Mouse (Mus musculus): ENCODE results near the gene Icam4. TPM values are rescaled to one million over a fixed set of nuclear protein-coding genes. Genes with fewer than 3 reads are reported as not detected.
A peak's percentile ranks its signal among the peaks of the same experiment; 100 is the strongest.
"Not testable (repeated sequence)": the region's sequence is repeated elsewhere in the genome, so short reads cannot be mapped to it uniquely, and the experiment has no call there.

Gene Icam4
- polyA plus RNA-seq, 1 experiment from 2014 or later = 2.1 TPM

DNA sequence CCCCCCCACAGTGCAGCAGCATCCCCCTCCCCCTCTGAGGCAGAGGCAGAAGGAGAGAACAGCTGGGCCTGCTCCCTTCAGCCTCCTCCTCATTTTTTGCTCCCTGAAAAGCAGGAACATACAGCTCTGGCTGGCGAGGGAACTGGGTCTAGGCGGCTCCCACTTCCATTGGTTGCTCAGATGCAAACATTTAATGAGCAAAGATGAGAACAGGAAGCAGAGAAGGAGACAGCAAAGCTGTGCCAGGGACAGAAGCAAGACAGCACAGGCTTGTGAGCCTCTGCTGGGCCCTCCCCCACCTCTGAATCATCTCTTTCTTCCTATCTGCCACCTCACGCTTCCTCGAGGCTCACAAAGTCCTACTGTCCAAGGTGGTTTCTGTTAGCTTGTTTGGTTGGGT, 12.1 kb downstream of the Icam4 start:
- H3K4me2 ChIP-seq (replicated peaks) = no peak overlapping the region
- peaks cover 54% of the 10 kb centered on the region for H3K27me3 ChIP-seq
- H3K9me3 ChIP-seq (replicated peaks) = no peaks in the 10 kb centered on the region
- H3K4me3 ChIP-seq = no peak overlapping the region
- H3K27ac ChIP-seq = no peak overlapping the region
- no peak for ATAC-seq (ENCODE audit: low FRiP score)
- WGBS = 46% methylated on average over 4 of the region's 4 CpGs
- H3K4me1 ChIP-seq = peaks cover 15% of the 10 kb centered on the region
- no peak overlapping the region for H3K9ac ChIP-seq
- no peaks in the 10 kb centered on the region for H3K36me3 ChIP-seq

DNA sequence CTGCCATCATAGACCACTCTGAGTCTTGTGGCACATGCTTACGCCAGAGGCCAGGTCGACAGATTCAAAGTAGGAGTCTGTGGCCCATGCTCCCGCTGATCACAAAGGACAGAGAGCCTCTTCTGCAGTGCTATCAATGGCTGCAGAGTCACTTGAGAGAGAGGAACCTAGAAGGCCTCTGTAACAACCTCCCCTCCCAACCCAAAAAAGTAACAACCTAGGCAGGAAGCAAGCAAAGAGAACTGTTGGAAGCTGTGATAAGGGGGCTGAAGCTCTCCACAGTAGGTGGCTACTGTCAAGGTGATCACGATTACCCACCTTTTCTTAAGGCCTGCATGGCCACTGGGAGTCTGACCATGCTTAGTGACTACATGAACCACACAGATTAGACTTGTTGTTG, 14.4 kb downstream of the Icam4 start:
- 88% methylated on average over 4 of the region's 4 CpGs for WGBS
- Histone ChIP-seq H3K4me3 (no peak overlapping the region), H3K27me3 (peaks cover 31% of the 10 kb centered on the region), H3K36me3 (no peaks in the 10 kb centered on the region), H3K4me2 (replicated peaks) (no peak overlapping the region), H3K27ac (no peak overlapping the region), H3K9ac (no peak overlapping the region), H3K9me3 (replicated peaks) (no peaks in the 10 kb centered on the region), H3K4me1 (no peaks in the 10 kb centered on the region; the same call in 1 of the 2 replicates)
- ATAC-seq (ENCODE audit: low FRiP score) = no peak

GRCm38 (mm10) chr9:21044785-21045184, 15.6 kb downstream of the Icam4 start:
- H3K36me3 ChIP-seq; H3K4me2 ChIP-seq (replicated peaks); H3K4me3 ChIP-seq; H3K27ac ChIP-seq; ATAC-seq (ENCODE audit: low FRiP score); H3K9ac ChIP-seq; H3K9me3 ChIP-seq (replicated peaks); H3K4me1 ChIP-seq: not testable (repeated sequence)
- H3K27me3 ChIP-seq = peaks cover 19% of the 10 kb centered on the region
- 46% methylated on average over 1 of the region's 1 CpGs for WGBS

DNA sequence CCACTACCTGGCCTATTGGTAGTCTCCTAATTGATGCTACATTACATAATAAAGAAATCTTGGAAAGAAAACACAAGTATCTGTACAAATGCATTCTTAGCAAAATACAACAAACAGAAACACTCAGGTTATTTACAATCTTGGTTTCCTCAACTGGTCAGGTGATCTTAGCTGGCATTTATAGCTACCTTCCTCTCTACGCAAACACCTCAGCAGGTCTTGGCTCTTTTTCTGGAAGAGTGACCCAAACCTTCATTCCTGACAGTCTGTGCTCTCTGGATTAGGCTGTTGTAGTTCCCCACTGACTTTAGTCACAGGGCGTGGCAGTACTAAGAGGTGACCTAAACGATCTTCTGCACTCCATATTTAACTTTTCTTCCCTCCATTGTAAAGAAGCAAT, 16.1 kb downstream of the Icam4 start:
- Histone ChIP-seq H3K4me2 (replicated peaks) (no peak overlapping the region), H3K9ac (no peak overlapping the region), H3K9me3 (replicated peaks) (no peaks in the 10 kb centered on the region), H3K27me3 (peaks cover 15% of the 10 kb centered on the region), H3K27ac (no peak overlapping the region), H3K4me3 (no peak overlapping the region), H3K36me3 (no peaks in the 10 kb centered on the region), H3K4me1 (no peaks in the 10 kb centered on the region)
- ATAC-seq (ENCODE audit: low FRiP score) = no peak
- WGBS = 86% methylated on average over 3 of the region's 3 CpGs

- no peaks in the 10 kb centered on the region for H3K9me3 ChIP-seq (replicated peaks)
- no peak for ATAC-seq (ENCODE audit: low FRiP score)
- H3K4me3 ChIP-seq = no peak overlapping the region
- no peak overlapping the region for H3K4me2 ChIP-seq (replicated peaks)
- H3K4me1 ChIP-seq = no peaks in the 10 kb centered on the region
- H3K27me3 ChIP-seq = no peaks in the 10 kb centered on the region
- H3K9ac ChIP-seq = no peak overlapping the region
- WGBS = 77% methylated on average over 10 of the region's 10 CpGs
- H3K36me3 ChIP-seq = no peaks in the 10 kb centered on the region
- H3K27ac ChIP-seq = no peak overlapping the region
Observed at GRCm38 (mm10) chr9:21051578-21051977, 22.4 kb downstream of the Icam4 start.

- no peak for ATAC-seq (ENCODE audit: low FRiP score)
- H3K27me3 ChIP-seq = no peaks in the 10 kb centered on the region
- peaks cover 48% of the 10 kb centered on the region for H3K36me3 ChIP-seq
- H3K4me3 ChIP-seq = no peak overlapping the region
- no peak overlapping the region for H3K9ac ChIP-seq
- H3K27ac ChIP-seq = no peak overlapping the region
- H3K4me2 ChIP-seq (replicated peaks) = no peak overlapping the region
- no peaks in the 10 kb centered on the region for H3K9me3 ChIP-seq (replicated peaks)
- 84% methylated on average over 2 of the region's 2 CpGs for WGBS
- H3K4me1 ChIP-seq = no peaks in the 10 kb centered on the region
Observed at GRCm38 (mm10) chr9:21062928-21063327, 33.8 kb downstream of the Icam4 start.

GRCm38 (mm10) chr9:21067006-21067684, 38.0 kb downstream of the Icam4 start, which contains the start of gene Zglp1:
TSS of gene Zglp1 (minus strand) at chr9:21067093.
- WGBS = 88% methylated on average over 27 of the region's 27 CpGs
- no peak within 1 kb of the TSS for H3K4me2 ChIP-seq (replicated peaks)
- no peaks in the 10 kb centered on the region for H3K9me3 ChIP-seq (replicated peaks)
- no peak within 1 kb of the TSS for H3K4me3 ChIP-seq
- H3K27ac ChIP-seq = no peak within 1 kb of the TSS
- H3K4me1 ChIP-seq = peaks cover under 1% of the 10 kb centered on the region; the same call in 1 of the 2 replicates
- peaks cover 48% of the 10 kb centered on the region for H3K36me3 ChIP-seq
- ATAC-seq (ENCODE audit: low FRiP score) = no peak
- no peak within 1 kb of the TSS for H3K9ac ChIP-seq
- no peaks in the 10 kb centered on the region for H3K27me3 ChIP-seq

DNA sequence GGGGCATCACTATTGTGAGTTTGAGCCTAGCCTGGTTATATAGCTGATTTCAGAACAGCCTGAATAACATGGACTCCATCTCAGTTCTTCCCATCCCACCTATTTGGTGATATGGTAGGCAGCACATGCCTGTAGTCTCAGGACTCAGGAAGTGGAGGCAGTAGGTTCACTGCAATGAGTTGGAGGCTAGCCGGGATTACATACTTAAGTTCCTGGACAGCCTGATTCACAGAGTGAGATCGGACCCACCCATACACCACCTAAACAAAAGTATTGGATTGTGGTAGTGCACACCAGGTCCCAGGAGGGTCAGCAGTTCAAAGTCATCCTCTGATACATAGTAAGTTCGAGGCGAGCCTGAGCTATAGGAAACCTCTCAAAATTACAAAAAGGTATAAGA, 43.5 kb downstream of the Icam4 start:
- 13% methylated on average over 4 of the region's 4 CpGs for WGBS
- Histone ChIP-seq H3K27ac (no peak overlapping the region), H3K4me1 (peaks cover 12% of the 10 kb centered on the region), H3K27me3 (no peaks in the 10 kb centered on the region), H3K36me3 (peaks cover 41% of the 10 kb centered on the region), H3K9me3 (replicated peaks) (no peaks in the 10 kb centered on the region), H3K9ac (peak overlapping the region; percentile 84), H3K4me3 (peak overlapping the region; percentile 87), H3K4me2 (replicated peaks) (peak overlapping the region; percentile 88)
- peak; percentile 7 for ATAC-seq (ENCODE audit: low FRiP score)

DNA sequence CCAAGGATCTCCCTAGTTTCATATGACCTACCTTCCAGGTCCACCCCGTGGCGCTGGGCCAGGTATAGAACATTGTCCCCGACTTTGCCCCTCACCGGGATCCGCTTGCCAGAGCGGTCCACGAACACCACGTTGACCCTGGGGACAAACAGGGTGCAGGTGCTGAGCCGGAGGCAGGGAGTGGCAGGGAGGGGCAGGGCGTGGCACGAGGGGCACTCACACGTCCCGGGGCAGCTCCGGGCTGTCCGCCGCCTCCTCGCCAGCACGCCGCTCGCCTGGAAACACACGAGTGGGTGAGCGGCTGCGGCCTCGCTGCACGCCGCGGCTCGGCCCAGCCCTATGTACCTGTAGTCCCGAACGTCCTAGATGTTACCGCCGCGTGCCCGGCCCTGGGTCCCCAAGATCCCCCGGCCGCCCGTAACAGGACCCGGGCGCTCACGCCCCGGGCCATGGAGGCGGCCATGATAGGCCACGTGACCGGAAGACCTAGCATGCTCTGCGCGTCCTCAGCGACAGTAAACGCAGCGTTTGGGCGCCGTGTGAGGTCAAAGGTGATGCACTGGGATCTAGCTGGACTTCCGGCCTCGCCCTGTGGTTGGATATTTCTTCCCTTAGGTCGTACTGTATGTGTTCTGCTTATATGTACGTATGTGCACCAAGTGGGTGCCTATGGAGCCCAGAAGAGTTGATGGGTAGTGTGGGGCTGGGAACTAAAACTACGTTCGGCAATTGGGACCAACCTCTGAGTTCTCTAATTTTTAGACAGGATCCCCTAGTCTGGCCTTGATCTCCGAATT, 44.1 kb downstream of the Icam4 start, which contains the start of the genes Gm49373 and Fdx1l:
Gm49373 (minus strand) TSS at position 53 of the 797 bp plus-strand sequence.
Fdx1l (minus strand) TSS at position 571 of the 797 bp plus-strand sequence.
- H3K27ac ChIP-seq = peak within 1 kb of the TSS; percentile 64
- 3% methylated on average over 58 of the region's 58 CpGs for WGBS
- peaks cover 43% of the 10 kb centered on the region for H3K36me3 ChIP-seq

GRCm38 (mm10) chr9:21074173-21074572, 45.0 kb downstream of the Icam4 start:
- peaks cover 12% of the 10 kb centered on the region for H3K4me1 ChIP-seq
- H3K4me3 ChIP-seq = no peak overlapping the region
- WGBS = 86% methylated on average over 1 of the region's 1 CpGs
- H3K4me2 ChIP-seq (replicated peaks) = no peak overlapping the region
- H3K9ac ChIP-seq = no peak overlapping the region
- H3K27me3 ChIP-seq = no peaks in the 10 kb centered on the region
- H3K9me3 ChIP-seq (replicated peaks) = no peaks in the 10 kb centered on the region
- peaks cover 53% of the 10 kb centered on the region for H3K36me3 ChIP-seq
- ATAC-seq (ENCODE audit: low FRiP score) = no peak
- H3K27ac ChIP-seq = 0 out of 2 replicates have a peak overlapping the region, but pooled peaks have one; percentile 17

More for the DNA sequence above, 44.1 kb downstream of the Icam4 start, which contains the start of the genes Gm49373 and Fdx1l:
- peak within 1 kb of the TSS; percentile 84 for H3K9ac ChIP-seq
- H3K4me3 ChIP-seq = peak within 1 kb of the TSS; percentile 87
- H3K9me3 ChIP-seq (replicated peaks) = no peaks in the 10 kb centered on the region
- peak; percentile 94 for ATAC-seq (ENCODE audit: low FRiP score)
- peaks cover 12% of the 10 kb centered on the region for H3K4me1 ChIP-seq
- peak within 1 kb of the TSS; percentile 88 for H3K4me2 ChIP-seq (replicated peaks)
- H3K27me3 ChIP-seq = no peaks in the 10 kb centered on the region

- Histone ChIP-seq H3K9ac (no peak overlapping the region), H3K27ac (no peak overlapping the region), H3K27me3 (no peaks in the 10 kb centered on the region), H3K4me1 (peaks cover 12% of the 10 kb centered on the region), H3K4me3 (no peak overlapping the region), H3K36me3 (peaks cover 62% of the 10 kb centered on the region), H3K9me3 (replicated peaks) (no peaks in the 10 kb centered on the region), H3K4me2 (replicated peaks) (no peak overlapping the region)
- no peak for ATAC-seq (ENCODE audit: low FRiP score)
- WGBS = 86% methylated on average over 3 of the region's 3 CpGs
Observed at GRCm38 (mm10) chr9:21075625-21076024, 46.5 kb downstream of the Icam4 start.
